Mouse (Mus musculus) heart, embryonic 14.5 days (tissue): ENCODE measurements around the gene Mapk3. TPM values are rescaled to one million over a fixed set of nuclear protein-coding genes. Genes with fewer than 3 reads are reported as not detected.

Experiments used
- ATAC-seq: fragments of 200-750 bp; cut with Nextera tagmentation; 2 replicates; pipeline ENCODE4 v1.8.0; 2017; ENCODE audit warnings: low read depth, moderate TSS enrichment; ENCODE audit not compliant: insufficient number of reproducible peaks, insufficient read depth, low FRiP score
- H3K27ac ChIP-seq, 2 experiments: fragments of 200-500 bp in 1 of 2; fragments of 300-500 bp in 1 of 2; sonication (generic) in 1 of 2; replicated peaks in 1 of 2; 2 replicates each; pipeline ENCODE4 v1.5.1; 2012 to 2014; ENCODE audit warnings: low read depth in 2 of 2, low read length in 2 of 2, control low read depth in 1 of 2, mild to moderate bottlenecking in 1 of 2, mixed read lengths in 1 of 2; ENCODE audit not compliant: control insufficient read depth in 1 of 2, insufficient read depth in 1 of 2
- H3K27me3 ChIP-seq: fragments of 300-500 bp; sonication (generic); 2 replicates; pipeline ENCODE4 v1.6.1; 2014; ENCODE audit warnings: mild to moderate bottlenecking, low read length, control low read depth; ENCODE audit not compliant: control insufficient read depth, insufficient read depth
- H3K36me3 ChIP-seq: fragments of 300-500 bp; sonication (generic); 2 replicates; pipeline ENCODE4 v1.6.1; 2014; ENCODE audit warnings: mild to moderate bottlenecking, control low read depth, low read length, mixed read lengths; ENCODE audit not compliant: control insufficient read depth, insufficient read depth
- H3K4me1 ChIP-seq, 2 experiments: fragments of 200-500 bp in 1 of 2; fragments of 300-500 bp in 1 of 2; sonication (generic) in 1 of 2; 2 replicates each; pipeline ENCODE4 v1.6.1; 2012 to 2014; ENCODE audit warnings: low read length in 2 of 2, control low read depth in 1 of 2, mixed read lengths in 1 of 2; ENCODE audit not compliant: control insufficient read depth in 2 of 2, insufficient read depth in 2 of 2
- H3K4me2 ChIP-seq: fragments of 300-500 bp; sonication (generic); 2 replicates; pipeline ENCODE4 v1.6.1; 2014; ENCODE audit warnings: mild to moderate bottlenecking, low read length
- H3K4me3 ChIP-seq, 2 experiments: fragments of 200-500 bp in 1 of 2; fragments of 300-500 bp in 1 of 2; sonication (generic) in 1 of 2; 2 replicates each; pipeline ENCODE4 v1.5.1; 2012 to 2014; ENCODE audit warnings: low read length in 2 of 2, mild to moderate bottlenecking in 2 of 2, control low read depth in 1 of 2, low read depth in 1 of 2, moderate library complexity in 1 of 2; ENCODE audit not compliant: control insufficient read depth in 1 of 2, insufficient read depth in 1 of 2
- H3K9ac ChIP-seq: fragments of 300-500 bp; sonication (generic); 2 replicates; pipeline ENCODE4 v1.6.1; 2014; ENCODE audit warnings: mild to moderate bottlenecking, low read length
- H3K9me3 ChIP-seq: fragments of 300-500 bp; sonication (generic); 2 replicates; pipeline ENCODE4 v1.6.1; 2016; ENCODE audit warnings: low read length, control low read depth; ENCODE audit not compliant: control insufficient read depth
- WGBS: fragments of 180-500 bp; shearing (Covaris S2); extraction: QIAGEN DNeasy Blood & Tissue Kit; methylation state at CpG from one replicate; pipeline ENCODE4 v1.1.7; 2014; 5-methylcytosine and 5-hydroxymethylcytosine counted together
- polyA plus RNA-seq: library from polyadenylated mRNA; unstranded; fragments of >200 nt; fragmentation: Nextera tagmentation; extraction: Ambion mirVana; gene quantifications from 2 replicates; pipeline ENCODE4 v1.2.1, GENCODE M21; 2014

Mapk3 gene
- 51.7 and 57.3 TPM in 2 replicates for polyA plus RNA-seq

GRCm38 (mm10) chr7:126759050-126759671 is at the start of gene Mapk3:
Gene Mapk3 (plus strand): TSS chr7:126759601.
- H3K4me2 ChIP-seq, result peak within 1 kb of the TSS; percentile 97
- H3K27me3 ChIP-seq, result no peaks in the 10 kb centered on the region
- peak within 1 kb of the TSS; percentile 56 to 95 for H3K27ac ChIP-seq
- peak; percentile 65 for ATAC-seq
- H3K9ac ChIP-seq, result peak within 1 kb of the TSS; percentile 94
- H3K4me1 ChIP-seq, result peaks cover 18 to 36% of the 10 kb centered on the region in 2 experiments
- WGBS, result 2% methylated on average over 28 of the region's 38 CpGs
- no peaks in the 10 kb centered on the region for H3K9me3 ChIP-seq
- H3K4me3 ChIP-seq, result peak within 1 kb of the TSS; percentile 86 to 88
- H3K36me3 ChIP-seq, result peaks cover 23% of the 10 kb centered on the region

GRCm38 (mm10) chr7:126710266-126710665 is 49.1 kb upstream of the Mapk3 start:
- no peak overlapping the region for H3K4me3 ChIP-seq
- no peak for ATAC-seq
- H3K4me1 ChIP-seq, result no peaks in the 10 kb centered on the region
- peaks cover 6% of the 10 kb centered on the region for H3K27me3 ChIP-seq
- 52% methylated on average over 4 of the region's 4 CpGs for WGBS
- no peak overlapping the region for H3K27ac ChIP-seq
- no peak overlapping the region for H3K4me2 ChIP-seq
- H3K9me3 ChIP-seq, result peaks cover 5% of the 10 kb centered on the region; the same call in 1 of the 2 replicates
- no peaks in the 10 kb centered on the region for H3K36me3 ChIP-seq
- no peak overlapping the region for H3K9ac ChIP-seq

GRCm38 (mm10) chr7:126711910-126712309 is 47.5 kb upstream of the Mapk3 start:
- H3K27me3 ChIP-seq, result no peaks in the 10 kb centered on the region
- no peak overlapping the region for H3K4me2 ChIP-seq
- H3K4me3 ChIP-seq, result no peak overlapping the region
- no peaks in the 10 kb centered on the region for H3K4me1 ChIP-seq
- WGBS, result 69% methylated on average over 3 of the region's 3 CpGs
- H3K9ac ChIP-seq, result no peak overlapping the region
- ATAC-seq, result no peak
- H3K36me3 ChIP-seq, result no peaks in the 10 kb centered on the region
- H3K27ac ChIP-seq, result no peak overlapping the region
- H3K9me3 ChIP-seq, result peaks cover 5% of the 10 kb centered on the region; the same call in 1 of the 2 replicates

GRCm38 (mm10) chr7:126715679-126716078 is 43.7 kb upstream of the Mapk3 start:
- no peaks in the 10 kb centered on the region for H3K36me3 ChIP-seq
- no peak overlapping the region for H3K4me2 ChIP-seq
- H3K4me1 ChIP-seq, result no peaks in the 10 kb centered on the region
- whole genome bisulfite sequencing, result 59% methylated on average over 4 of the region's 4 CpGs
- H3K4me3 ChIP-seq, result no peak overlapping the region
- H3K9me3 ChIP-seq, result 0 out of 2 replicates have a peak, but pooled peaks cover 3% of the 10 kb centered on the region
- H3K9ac ChIP-seq, result no peak overlapping the region
- no peaks in the 10 kb centered on the region for H3K27me3 ChIP-seq
- H3K27ac ChIP-seq, result no peak overlapping the region
- no peak for ATAC-seq

GRCm38 (mm10) chr7:126717566-126717965 is 41.8 kb upstream of the Mapk3 start:
- Histone ChIP-seq H3K27me3 (no peaks in the 10 kb centered on the region), H3K9ac (no peak overlapping the region), H3K36me3 (no peaks in the 10 kb centered on the region), H3K9me3 (0 out of 2 replicates have a peak, but pooled peaks cover 3% of the 10 kb centered on the region), H3K4me1 (no peaks in the 10 kb centered on the region), H3K27ac (no peak overlapping the region), H3K4me2 (no peak overlapping the region), H3K4me3 (no peak overlapping the region)
- no peak for ATAC-seq
- WGBS, result 91% methylated on average over 3 of the region's 3 CpGs

- Histone ChIP-seq H3K9ac (no peak overlapping the region), H3K4me1 (no peaks in the 10 kb centered on the region), H3K36me3 (no peaks in the 10 kb centered on the region), H3K27ac (no peak overlapping the region), H3K9me3 (0 out of 2 replicates have a peak, but pooled peaks cover 3% of the 10 kb centered on the region), H3K4me2 (no peak overlapping the region), H3K27me3 (no peaks in the 10 kb centered on the region), H3K4me3 (no peak overlapping the region)
- WGBS, result 92% methylated on average over 5 of the region's 5 CpGs
- no peak for ATAC-seq
These were observed 40.5 kb upstream of the Mapk3 start for GRCm38 (mm10) chr7:126718787-126719337.

GRCm38 (mm10) chr7:126721635-126722034 is 37.8 kb upstream of the Mapk3 start:
- Histone ChIP-seq H3K4me2 (no peak overlapping the region), H3K4me1 (no peaks in the 10 kb centered on the region), H3K36me3 (no peaks in the 10 kb centered on the region), H3K9ac (no peak overlapping the region), H3K27ac (no peak overlapping the region), H3K4me3 (no peak overlapping the region), H3K9me3 (0 out of 2 replicates have a peak, but pooled peaks cover 3% of the 10 kb centered on the region), H3K27me3 (no peaks in the 10 kb centered on the region)
- ATAC-seq, result no peak
- WGBS, result 90% methylated on average over 13 of the region's 13 CpGs
